Mouse (Mus musculus) embryonic facial prominence, embryonic 12.5 days (tissue): ENCODE measurements around the gene Mrpl49. TPM values are rescaled to one million over a fixed set of nuclear protein-coding genes. Genes with fewer than 3 reads are reported as not detected.

Source experiments
- ATAC-seq: fragments of 200-750 bp; cut with Nextera tagmentation; 2 replicates; pipeline ENCODE4 v1.8.0; 2017; ENCODE audit not compliant: insufficient number of reproducible peaks, insufficient read depth, low FRiP score, low TSS enrichment
- H3K27ac ChIP-seq: fragments of 300-500 bp; sonication (generic); 2 replicates; pipeline ENCODE4 v1.5.1; 2016; ENCODE audit warnings: mild to moderate bottlenecking
- H3K27me3 ChIP-seq: fragments of 300-500 bp; sonication (generic); 2 replicates; pipeline ENCODE4 v1.6.1; 2016; ENCODE audit warnings: mild to moderate bottlenecking, moderate library complexity
- H3K36me3 ChIP-seq: fragments of 300-500 bp; sonication (generic); 2 replicates; pipeline ENCODE4 v1.6.1; 2016; ENCODE audit warnings: mild to moderate bottlenecking
- H3K4me1 ChIP-seq: fragments of 300-500 bp; sonication (generic); 2 replicates; pipeline ENCODE4 v1.6.1; 2016
- H3K4me2 ChIP-seq: fragments of 300-500 bp; sonication (generic); replicated peaks from 2 replicates; pipeline ENCODE4 v1.6.1; 2016; ENCODE audit warnings: mild to moderate bottlenecking, moderate library complexity
- H3K4me3 ChIP-seq: fragments of 300-500 bp; sonication (generic); 2 replicates; pipeline ENCODE4 v1.5.1; 2016; ENCODE audit warnings: mild to moderate bottlenecking
- H3K9ac ChIP-seq: fragments of 300-500 bp; sonication (generic); 2 replicates; pipeline ENCODE4 v1.6.1; 2016; ENCODE audit warnings: mild to moderate bottlenecking, moderate library complexity
- H3K9me3 ChIP-seq: fragments of 300-500 bp; sonication (generic); 2 replicates; pipeline ENCODE4 v1.6.1; 2016; ENCODE audit warnings: mild to moderate bottlenecking, moderate library complexity
- WGBS: fragments of 180-500 bp; shearing (Covaris S2); methylation state at CpG from one replicate; pipeline ENCODE4 v1.1.7; 2016; 5-methylcytosine and 5-hydroxymethylcytosine counted together
- polyA plus RNA-seq: library from polyadenylated mRNA; unstranded; fragments of >200 nt; fragmentation: Nextera tagmentation; extraction: Ambion mirVana; gene quantifications from 2 replicates; pipeline ENCODE4 v1.2.1, GENCODE M21; 2016

Gene Mrpl49
- polyA plus RNA-seq, 1 experiment from 2014 or later, result 79.3 TPM

- Histone ChIP-seq H3K36me3 (no peaks in the 10 kb centered on the region), H3K4me1 (no peaks in the 10 kb centered on the region), H3K9me3 (no peaks in the 10 kb centered on the region), H3K9ac (no peak overlapping the region), H3K4me3 (no peak overlapping the region), H3K27ac (no peak overlapping the region), H3K27me3 (no peaks in the 10 kb centered on the region), H3K4me2 (no peak overlapping the region)
- ATAC-seq, result no peak
- WGBS, result 74% methylated on average over 9 of the region's 9 CpGs
Observed at GRCm38 (mm10) chr19:6029426-6029825, 28.2 kb downstream of the Mrpl49 start.

DNA sequence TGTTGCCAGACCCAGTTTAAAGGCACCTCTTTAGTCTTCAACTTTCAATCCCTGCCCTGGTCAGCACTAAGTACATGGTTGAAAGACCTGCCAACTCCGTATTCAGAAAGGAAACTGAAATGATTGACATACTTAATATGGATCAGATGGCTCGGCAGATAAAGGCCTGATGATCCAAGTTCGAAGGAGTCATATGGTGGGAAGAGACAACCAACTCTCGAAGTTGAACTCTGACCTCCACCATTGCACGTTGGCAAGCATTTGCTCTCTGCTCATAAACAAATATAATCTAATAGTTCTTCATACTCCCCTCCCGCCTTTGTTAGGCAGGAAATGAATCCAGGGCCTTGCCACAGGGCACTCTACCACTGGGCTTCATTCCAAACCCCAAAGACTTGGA lies 28.6 kb downstream of the Mrpl49 start:
- no peak for ATAC-seq
- Histone ChIP-seq H3K36me3 (no peaks in the 10 kb centered on the region), H3K4me1 (no peaks in the 10 kb centered on the region), H3K27ac (no peak overlapping the region), H3K27me3 (0 out of 2 replicates have a peak, but pooled peaks cover under 1% of the 10 kb centered on the region), H3K9me3 (no peaks in the 10 kb centered on the region), H3K4me2 (no peak overlapping the region), H3K4me3 (no peak overlapping the region), H3K9ac (no peak overlapping the region)
- 69% methylated on average over 6 of the region's 6 CpGs for WGBS

DNA sequence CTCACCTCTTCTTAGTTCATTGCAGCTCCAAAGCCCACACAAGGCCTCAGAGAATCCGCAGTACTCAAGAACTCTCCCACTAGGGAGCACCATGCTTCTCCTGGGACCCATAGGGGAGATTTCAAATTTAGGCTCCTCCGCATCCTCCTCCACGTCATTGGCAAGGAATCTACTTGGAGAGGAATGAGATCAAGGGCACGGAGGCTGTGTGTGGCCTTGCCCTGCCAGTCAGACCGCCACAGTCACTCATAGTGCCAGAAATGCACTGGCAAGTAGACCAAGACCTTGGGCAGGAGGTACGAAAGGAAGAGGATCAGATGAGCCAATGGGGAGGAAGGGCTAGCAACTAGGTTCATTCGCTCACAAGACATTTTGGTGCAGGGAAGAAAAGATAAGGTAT lies 33.7 kb downstream of the Mrpl49 start:
- H3K4me3 ChIP-seq, result no peak overlapping the region
- no peaks in the 10 kb centered on the region for H3K4me1 ChIP-seq
- no peak overlapping the region for H3K4me2 ChIP-seq
- no peak for ATAC-seq
- no peaks in the 10 kb centered on the region for H3K9me3 ChIP-seq
- H3K27ac ChIP-seq, result no peak overlapping the region
- 0 out of 2 replicates have a peak, but pooled peaks cover 3% of the 10 kb centered on the region for H3K27me3 ChIP-seq
- H3K36me3 ChIP-seq, result no peaks in the 10 kb centered on the region
- H3K9ac ChIP-seq, result no peak overlapping the region
- WGBS, result 86% methylated on average over 7 of the region's 7 CpGs

- no peak overlapping the region for H3K27ac ChIP-seq
- H3K9me3 ChIP-seq, result no peaks in the 10 kb centered on the region
- no peak for ATAC-seq
- WGBS, result 60% methylated on average over 8 of the region's 8 CpGs
- H3K9ac ChIP-seq, result no peak overlapping the region
- H3K4me2 ChIP-seq, result no peak overlapping the region
- no peak overlapping the region for H3K4me3 ChIP-seq
- H3K36me3 ChIP-seq, result no peaks in the 10 kb centered on the region
- no peaks in the 10 kb centered on the region for H3K4me1 ChIP-seq
- 0 out of 2 replicates have a peak, but pooled peaks cover 3% of the 10 kb centered on the region for H3K27me3 ChIP-seq
Observed at GRCm38 (mm10) chr19:6023059-6023458, 34.5 kb downstream of the Mrpl49 start.

DNA sequence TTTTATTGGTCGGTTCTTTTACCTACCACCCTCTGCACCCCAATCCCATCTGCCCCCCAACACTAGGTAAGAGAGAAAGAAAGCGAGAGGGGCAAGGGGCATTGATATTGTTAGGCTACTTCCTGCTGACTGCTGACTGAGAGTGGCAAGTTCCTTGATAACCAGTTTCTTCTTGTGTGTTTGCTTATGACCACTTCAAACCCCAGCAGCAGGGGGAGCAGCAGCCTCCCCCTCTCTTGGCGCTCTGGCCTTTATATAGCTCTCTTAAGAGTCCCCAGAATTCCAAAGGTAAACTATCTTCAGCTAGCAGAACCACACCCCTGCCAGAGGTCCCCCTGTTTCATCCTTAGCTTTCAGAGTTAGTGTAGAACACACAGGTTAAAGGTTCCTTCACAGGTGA lies 37.3 kb downstream of the Mrpl49 start:
- H3K9ac ChIP-seq, result no peak overlapping the region
- H3K9me3 ChIP-seq, result no peaks in the 10 kb centered on the region
- WGBS, result 57% methylated on average over 3 of the region's 3 CpGs
- H3K4me3 ChIP-seq, result no peak overlapping the region
- no peaks in the 10 kb centered on the region for H3K36me3 ChIP-seq
- H3K27me3 ChIP-seq, result 0 out of 2 replicates have a peak, but pooled peaks cover 17% of the 10 kb centered on the region
- no peak overlapping the region for H3K4me2 ChIP-seq
- ATAC-seq, result no peak
- no peak overlapping the region for H3K27ac ChIP-seq
- peaks cover 5% of the 10 kb centered on the region; the same call in 1 of the 2 replicates for H3K4me1 ChIP-seq

GRCm38 (mm10) chr19:6018142-6019089 lies 39.2 kb downstream of the Mrpl49 start:
- Histone ChIP-seq H3K4me2 (no peak overlapping the region), H3K27me3 (peaks cover 18% of the 10 kb centered on the region; the same call in 1 of the 2 replicates), H3K9ac (no peak overlapping the region), H3K4me3 (no peak overlapping the region), H3K4me1 (peaks cover 5% of the 10 kb centered on the region; the same call in 1 of the 2 replicates), H3K27ac (no peak overlapping the region), H3K9me3 (no peaks in the 10 kb centered on the region), H3K36me3 (no peaks in the 10 kb centered on the region)
- WGBS, result 32% methylated on average over 15 of the region's 15 CpGs
- ATAC-seq, result no peak

- H3K4me1 ChIP-seq, result peaks cover 5% of the 10 kb centered on the region; the same call in 1 of the 2 replicates
- H3K4me3 ChIP-seq, result no peak overlapping the region
- no peaks in the 10 kb centered on the region for H3K9me3 ChIP-seq
- no peak overlapping the region for H3K4me2 ChIP-seq
- no peaks in the 10 kb centered on the region for H3K36me3 ChIP-seq
- WGBS, result 40% methylated on average over 7 of the region's 7 CpGs
- no peak overlapping the region for H3K27ac ChIP-seq
- H3K9ac ChIP-seq, result no peak overlapping the region
- H3K27me3 ChIP-seq, result peaks cover 18% of the 10 kb centered on the region; the same call in 1 of the 2 replicates
- no peak for ATAC-seq
Observed at GRCm38 (mm10) chr19:6016532-6016931, 41.1 kb downstream of the Mrpl49 start.

- H3K4me1 ChIP-seq, result peaks cover 5% of the 10 kb centered on the region; the same call in 1 of the 2 replicates
- WGBS, result 3% methylated on average over 40 of the region's 40 CpGs
- H3K9ac ChIP-seq, result peak within 1 kb of the TSS; percentile 63
- H3K27me3 ChIP-seq, result peaks cover 18% of the 10 kb centered on the region; the same call in 1 of the 2 replicates
- no peaks in the 10 kb centered on the region for H3K9me3 ChIP-seq
- peak within 1 kb of the TSS; percentile 47 for H3K4me3 ChIP-seq
- H3K27ac ChIP-seq, result peak within 1 kb of the TSS; percentile 30
- ATAC-seq, result peak; percentile 77
- peak within 1 kb of the TSS; percentile 76 for H3K4me2 ChIP-seq
- H3K36me3 ChIP-seq, result no peaks in the 10 kb centered on the region
Observed at GRCm38 (mm10) chr19:6015511-6016315, 41.9 kb downstream of the Mrpl49 start, which contains the start of gene Capn1. Gene Capn1, minus strand, starts transcription at chr19:6015897.

DNA sequence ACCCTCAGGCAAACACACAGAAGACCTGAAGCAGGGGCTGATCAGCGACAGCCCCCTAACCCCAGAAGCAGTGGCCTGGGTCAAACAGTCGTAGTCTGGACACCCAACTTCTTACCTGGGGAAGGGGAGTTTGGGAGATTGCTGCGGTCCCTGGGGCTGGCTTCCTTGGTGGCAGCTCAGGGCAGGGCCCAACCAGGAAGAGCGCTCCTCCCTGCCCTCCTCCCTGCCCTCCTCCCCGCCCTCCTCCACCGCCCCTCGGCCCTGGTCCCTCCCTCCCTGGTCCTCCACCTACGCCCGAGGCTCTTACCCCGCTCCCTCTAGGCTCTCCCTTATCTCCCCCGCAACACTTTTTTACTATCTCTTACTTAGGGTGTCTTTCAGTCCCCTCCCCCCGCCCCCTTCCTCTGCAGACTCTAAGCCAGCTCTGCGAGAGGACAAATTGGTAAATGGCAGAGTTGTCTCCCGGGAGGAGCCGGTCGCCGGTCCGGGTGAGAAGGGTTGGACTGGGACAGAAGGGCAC lies 42.5 kb downstream of the Mrpl49 start:
- peak overlapping the region; percentile 63 for H3K9ac ChIP-seq
- WGBS, result 1% methylated on average over 14 of the region's 18 CpGs
- peaks cover 18% of the 10 kb centered on the region; the same call in 1 of the 2 replicates for H3K27me3 ChIP-seq
- no peaks in the 10 kb centered on the region for H3K36me3 ChIP-seq
- H3K4me2 ChIP-seq, result peak overlapping the region; percentile 76
- ATAC-seq, result peak; percentile 39
- H3K27ac ChIP-seq, result peak overlapping the region; percentile 30; the same call in 1 of the 2 replicates
- no peaks in the 10 kb centered on the region for H3K9me3 ChIP-seq
- H3K4me3 ChIP-seq, result peak overlapping the region; percentile 47
- peaks cover 5% of the 10 kb centered on the region; the same call in 1 of the 2 replicates for H3K4me1 ChIP-seq

GRCm38 (mm10) chr19:6013691-6014090 lies 43.9 kb downstream of the Mrpl49 start:
- Histone ChIP-seq H3K4me1 (peaks cover 5% of the 10 kb centered on the region; the same call in 1 of the 2 replicates), H3K27ac (no peak overlapping the region), H3K4me3 (no peak overlapping the region), H3K4me2 (no peak overlapping the region), H3K36me3 (no peaks in the 10 kb centered on the region), H3K9ac (no peak overlapping the region), H3K27me3 (peaks cover 18% of the 10 kb centered on the region; the same call in 1 of the 2 replicates), H3K9me3 (no peaks in the 10 kb centered on the region)
- 80% methylated on average over 10 of the region's 10 CpGs for WGBS
- no peak for ATAC-seq

DNA sequence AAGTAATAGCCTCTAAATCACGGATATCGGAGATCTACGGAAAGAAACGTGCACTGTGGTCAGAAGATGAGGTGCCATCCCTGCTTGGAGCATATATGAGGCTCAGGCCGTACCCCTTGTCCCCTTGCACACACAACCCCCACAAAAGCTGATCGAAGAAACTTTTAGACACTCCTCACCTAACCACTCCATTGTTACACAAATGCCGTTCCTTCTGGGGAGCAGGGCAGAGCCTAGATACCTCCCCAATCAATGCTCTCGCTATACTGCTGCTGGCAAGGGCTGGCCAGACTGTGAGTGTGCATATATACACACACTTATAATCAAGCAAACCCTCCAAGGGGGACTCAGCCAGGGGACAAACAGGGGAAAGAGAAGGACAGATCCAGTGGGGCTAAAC lies 48.4 kb downstream of the Mrpl49 start:
- Histone ChIP-seq H3K9me3 (no peaks in the 10 kb centered on the region), H3K4me3 (no peak overlapping the region), H3K9ac (no peak overlapping the region), H3K4me2 (no peak overlapping the region), H3K4me1 (no peaks in the 10 kb centered on the region), H3K27me3 (0 out of 2 replicates have a peak, but pooled peaks cover 1% of the 10 kb centered on the region), H3K27ac (no peak overlapping the region), H3K36me3 (no peaks in the 10 kb centered on the region)
- no peak for ATAC-seq
- WGBS, result 74% methylated on average over 8 of the region's 8 CpGs
